Mouse (Mus musculus) midbrain, embryonic 16.5 days (tissue): ENCODE measurements around the gene Angpt4. TPM values are rescaled to one million over a fixed set of nuclear protein-coding genes. Genes with fewer than 3 reads are reported as not detected.

Experiments
- ATAC-seq: fragments of 200-750 bp; cut with Nextera tagmentation; 2 replicates; pipeline ENCODE4 v1.8.0; 2017; ENCODE audit warnings: moderate TSS enrichment
- H3K27ac ChIP-seq: fragments of 300-500 bp; sonication (generic); 2 replicates; pipeline ENCODE4 v1.5.1; 2014; ENCODE audit warnings: mild to moderate bottlenecking, low read length, mixed read lengths
- H3K27me3 ChIP-seq: fragments of 300-500 bp; sonication (generic); 2 replicates; pipeline ENCODE4 v1.6.1; 2014; ENCODE audit warnings: low read depth, low read length, mixed read lengths; ENCODE audit not compliant: control insufficient read depth, insufficient read depth
- H3K36me3 ChIP-seq: fragments of 300-500 bp; sonication (generic); 2 replicates; pipeline ENCODE4 v1.6.1; 2014; ENCODE audit warnings: mild to moderate bottlenecking, low read length, moderate library complexity, mixed read lengths; ENCODE audit not compliant: control insufficient read depth, insufficient read depth
- H3K4me1 ChIP-seq: fragments of 300-500 bp; sonication (generic); 2 replicates; pipeline ENCODE4 v1.6.1; 2014; ENCODE audit warnings: mild to moderate bottlenecking, low read length, mixed read lengths; ENCODE audit not compliant: control insufficient read depth, insufficient read depth
- H3K4me2 ChIP-seq: fragments of 300-500 bp; sonication (generic); 2 replicates; pipeline ENCODE4 v1.6.1; 2014; ENCODE audit warnings: mild to moderate bottlenecking, low read length, mixed read lengths
- H3K4me3 ChIP-seq: fragments of 300-500 bp; sonication (generic); 2 replicates; pipeline ENCODE4 v1.5.1; 2014; ENCODE audit warnings: low read depth, mild to moderate bottlenecking, low read length, moderate library complexity, mixed read lengths
- H3K9ac ChIP-seq: fragments of 300-500 bp; sonication (generic); 2 replicates; pipeline ENCODE4 v1.6.1; 2014; ENCODE audit warnings: low read depth, low read length, mixed read lengths
- H3K9me3 ChIP-seq: fragments of 300-500 bp; sonication (generic); replicated peaks from 2 replicates; pipeline ENCODE4 v1.6.1; 2014; ENCODE audit warnings: mild to moderate bottlenecking, low read length, mixed read lengths; ENCODE audit not compliant: control insufficient read depth, poor library complexity, severe bottlenecking
- WGBS: fragments of 180-500 bp; shearing (Covaris S2); extraction: QIAGEN DNeasy Blood & Tissue Kit; methylation state at CpG from one replicate; pipeline ENCODE4 v1.1.7; 2014; 5-methylcytosine and 5-hydroxymethylcytosine counted together
- polyA plus RNA-seq: library from polyadenylated mRNA; unstranded; fragments of >200 nt; fragmentation: Nextera tagmentation; extraction: Ambion mirVana; gene quantifications from 2 replicates; pipeline ENCODE4 v1.2.1, GENCODE M21; 2015

Gene Angpt4
- polyA plus RNA-seq, 1 experiment from 2014 or later, result 0.30 TPM

- Histone ChIP-seq H3K9ac (no peak overlapping the region), H3K4me2 (no peak overlapping the region), H3K9me3 (no peaks in the 10 kb centered on the region), H3K27me3 (no peaks in the 10 kb centered on the region), H3K27ac (no peak overlapping the region), H3K36me3 (no peaks in the 10 kb centered on the region), H3K4me3 (no peak overlapping the region), H3K4me1 (peaks cover 5% of the 10 kb centered on the region; the same call in 1 of the 2 replicates)
- WGBS, result 60% methylated on average over 6 of the region's 6 CpGs
- ATAC-seq, result no peak
These were observed 20.0 kb upstream of the Angpt4 start for GRCm38 (mm10) chr2:151891031-151891430.

GRCm38 (mm10) chr2:151893122-151893774 is 17.8 kb upstream of the Angpt4 start:
- H3K9ac ChIP-seq, result 0 out of 2 replicates have a peak overlapping the region, but pooled peaks have one; percentile 20
- peaks cover 5% of the 10 kb centered on the region; the same call in 1 of the 2 replicates for H3K4me1 ChIP-seq
- H3K9me3 ChIP-seq, result no peaks in the 10 kb centered on the region
- H3K4me3 ChIP-seq, result no peak overlapping the region
- ATAC-seq, result peak; percentile 68
- H3K36me3 ChIP-seq, result no peaks in the 10 kb centered on the region
- H3K27me3 ChIP-seq, result no peaks in the 10 kb centered on the region
- H3K27ac ChIP-seq, result peak overlapping the region; percentile 17; the same call in 1 of the 2 replicates
- whole genome bisulfite sequencing, result 39% methylated on average over 15 of the region's 15 CpGs
- no peak overlapping the region for H3K4me2 ChIP-seq

GRCm38 (mm10) chr2:151894209-151894980 is 16.6 kb upstream of the Angpt4 start:
- WGBS, result 68% methylated on average over 8 of the region's 8 CpGs
- no peaks in the 10 kb centered on the region for H3K36me3 ChIP-seq
- H3K9ac ChIP-seq, result no peak overlapping the region
- no peak overlapping the region for H3K4me3 ChIP-seq
- H3K27me3 ChIP-seq, result no peaks in the 10 kb centered on the region
- H3K9me3 ChIP-seq, result no peaks in the 10 kb centered on the region
- no peak overlapping the region for H3K27ac ChIP-seq
- peak; percentile 62 for ATAC-seq
- H3K4me2 ChIP-seq, result no peak overlapping the region
- H3K4me1 ChIP-seq, result peaks cover 5% of the 10 kb centered on the region; the same call in 1 of the 2 replicates

- peaks cover 5% of the 10 kb centered on the region; the same call in 1 of the 2 replicates for H3K4me1 ChIP-seq
- no peaks in the 10 kb centered on the region for H3K36me3 ChIP-seq
- H3K9me3 ChIP-seq, result no peaks in the 10 kb centered on the region
- no peak overlapping the region for H3K9ac ChIP-seq
- WGBS, result 85% methylated on average over 5 of the region's 5 CpGs
- no peak overlapping the region for H3K4me3 ChIP-seq
- H3K27me3 ChIP-seq, result no peaks in the 10 kb centered on the region
- no peak overlapping the region for H3K4me2 ChIP-seq
- H3K27ac ChIP-seq, result no peak overlapping the region
- ATAC-seq, result no peak
These were observed 15.1 kb upstream of the Angpt4 start for GRCm38 (mm10) chr2:151895911-151896310.

GRCm38 (mm10) chr2:151898106-151898505 is 12.9 kb upstream of the Angpt4 start:
- WGBS, result 96% methylated on average over 1 of the region's 1 CpGs
- no peaks in the 10 kb centered on the region for H3K36me3 ChIP-seq
- no peak overlapping the region for H3K4me2 ChIP-seq
- H3K9me3 ChIP-seq, result no peaks in the 10 kb centered on the region
- no peak overlapping the region for H3K4me3 ChIP-seq
- peaks cover 3% of the 10 kb centered on the region; the same call in 1 of the 2 replicates for H3K4me1 ChIP-seq
- no peak overlapping the region for H3K9ac ChIP-seq
- H3K27ac ChIP-seq, result no peak overlapping the region
- ATAC-seq, result no peak
- H3K27me3 ChIP-seq, result no peaks in the 10 kb centered on the region

GRCm38 (mm10) chr2:151900845-151901244 is 10.2 kb upstream of the Angpt4 start:
- no peak for ATAC-seq
- H3K9ac ChIP-seq, result no peak overlapping the region
- whole genome bisulfite sequencing, result 80% methylated on average over 4 of the region's 4 CpGs
- H3K27ac ChIP-seq, result no peak overlapping the region
- H3K36me3 ChIP-seq, result no peaks in the 10 kb centered on the region
- H3K4me1 ChIP-seq, result no peaks in the 10 kb centered on the region
- H3K27me3 ChIP-seq, result no peaks in the 10 kb centered on the region
- no peaks in the 10 kb centered on the region for H3K9me3 ChIP-seq
- H3K4me2 ChIP-seq, result no peak overlapping the region
- H3K4me3 ChIP-seq, result no peak overlapping the region

- WGBS, result 92% methylated on average over 6 of the region's 6 CpGs
These were observed 7.7 kb upstream of the Angpt4 start for GRCm38 (mm10) chr2:151903267-151903666.

GRCm38 (mm10) chr2:151903933-151904332 is 7.1 kb upstream of the Angpt4 start:
- ATAC-seq, result no peak

More at GRCm38 (mm10) chr2:151903267-151903666, 7.7 kb upstream of the Angpt4 start:
- Histone ChIP-seq H3K27ac (no peak overlapping the region), H3K9ac (no peak overlapping the region), H3K4me1 (no peaks in the 10 kb centered on the region), H3K36me3 (no peaks in the 10 kb centered on the region), H3K27me3 (no peaks in the 10 kb centered on the region), H3K4me2 (no peak overlapping the region), H3K9me3 (no peaks in the 10 kb centered on the region), H3K4me3 (no peak overlapping the region)
- ATAC-seq, result no peak

GRCm38 (mm10) chr2:151904636-151905035 is 6.4 kb upstream of the Angpt4 start:
- Histone ChIP-seq H3K4me3 (no peak overlapping the region), H3K27ac (no peak overlapping the region), H3K36me3 (no peaks in the 10 kb centered on the region), H3K4me1 (no peaks in the 10 kb centered on the region), H3K4me2 (no peak overlapping the region), H3K9me3 (no peaks in the 10 kb centered on the region), H3K27me3 (no peaks in the 10 kb centered on the region), H3K9ac (no peak overlapping the region)
- 67% methylated on average over 3 of the region's 3 CpGs for WGBS
- ATAC-seq, result no peak

More at GRCm38 (mm10) chr2:151903933-151904332, 7.1 kb upstream of the Angpt4 start:
- H3K27me3 ChIP-seq, result no peaks in the 10 kb centered on the region
- H3K4me2 ChIP-seq, result no peak overlapping the region
- H3K36me3 ChIP-seq, result no peaks in the 10 kb centered on the region
- H3K9me3 ChIP-seq, result no peaks in the 10 kb centered on the region
- H3K9ac ChIP-seq, result no peak overlapping the region
- H3K4me1 ChIP-seq, result no peaks in the 10 kb centered on the region
- 81% methylated on average over 4 of the region's 4 CpGs for WGBS
- no peak overlapping the region for H3K27ac ChIP-seq
- no peak overlapping the region for H3K4me3 ChIP-seq
